Mouse (Mus musculus) left cerebral cortex, adult 2 months (tissue): ENCODE results near the gene Cdc37. TPM values are rescaled to one million over a fixed set of nuclear protein-coding genes. Genes with fewer than 3 reads are reported as not detected.

ENCODE experiments used
- DNase-seq, 2 experiments: peaks; one replicate each; pipeline ENCODE4 v3.0.0; 2021 to 2022; ENCODE audit warnings: low spot score in 2 of 2, mixed read lengths in 1 of 2; ENCODE audit errors: extremely low spot score in 1 of 2
- H3K27ac ChIP-seq: fragments of 200-600 bp; 2 replicates; pipeline ENCODE4 v1.8.1; 2022
- H3K4me3 ChIP-seq: fragments of 200-600 bp; 2 replicates; pipeline ENCODE4 v1.8.1; 2022
- CTCF ChIP-seq: fragments of 200-600 bp; IDR thresholded peaks from 2 replicates; pipeline ENCODE4 v1.8.1; 2022; ENCODE audit warnings: antibody characterized with exemption, mild to moderate bottlenecking, moderate library complexity
- intact Hi-C: fragments of 180-260 bp; cut with DNase I; formaldehyde crosslinking; loops from one replicate; pipeline ENCODE4 v1.15.1; 2025
- total RNA-seq, 2 experiments: library from RNA; stranded (reverse); gene quantifications; 2 replicates each; pipeline ENCODE4 v1.2.3; 2021

Cdc37 gene
- total RNA-seq, 2 experiments from 2014 or later: 141 to 143 TPM

GRCm38 (mm10) chr9:21133064-21133707, 16.6 kb downstream of the Cdc37 start:
- intact Hi-C loops: no loop called here
- no peak for DNase-seq
- no peak for TF ChIP-seq CTCF

GRCm38 (mm10) chr9:21132102-21132775, 17.5 kb downstream of the Cdc37 start:
- DNase-seq: no peak
- H3K4me3 ChIP-seq: no peak overlapping the region
- intact Hi-C loops: no loop called here
- H3K27ac ChIP-seq: no peak overlapping the region
- peak; percentile 43 for TF ChIP-seq CTCF

More at GRCm38 (mm10) chr9:21133064-21133707, 16.6 kb downstream of the Cdc37 start:
- H3K27ac ChIP-seq: no peak overlapping the region
- H3K4me3 ChIP-seq: no peak overlapping the region

- H3K27ac ChIP-seq: peak within 1 kb of the TSS; percentile 48; the same call in 1 of the 2 replicates
- no peak for TF ChIP-seq CTCF
- H3K4me3 ChIP-seq: peak within 1 kb of the TSS; percentile 79
- intact Hi-C loops: loop anchor here (2.0 kb wide), 1 partner anchor 59 kb away; the partner anchor contains the start of genes Fdx1l and Gm49373
- peak; percentile 86 to 89 for DNase-seq
Measured at GRCm38 (mm10) chr9:21131059-21131956, 18.5 kb downstream of the Cdc37 start, which contains the start of gene Tyk2. Gene Tyk2, minus strand, starts transcription at chr9:21131243.

- Histone ChIP-seq H3K27ac (no peak overlapping the region), H3K4me3 (no peak overlapping the region)
- intact Hi-C loops: no loop called here
- TF ChIP-seq CTCF: no peak
- DNase-seq: no peak
Measured at GRCm38 (mm10) chr9:21126259-21126627, 23.5 kb downstream of the Cdc37 start.

GRCm38 (mm10) chr9:21125502-21126258, 24.1 kb downstream of the Cdc37 start:
- Histone ChIP-seq H3K4me3 (no peak overlapping the region), H3K27ac (no peak overlapping the region)
- DNase-seq: no peak
- TF ChIP-seq CTCF: no peak
- intact Hi-C loops: no loop called here

- Histone ChIP-seq H3K4me3 (no peak overlapping the region), H3K27ac (no peak overlapping the region)
- no peak for TF ChIP-seq CTCF
- intact Hi-C loops: no loop called here
- no peak for DNase-seq
Measured at GRCm38 (mm10) chr9:21124837-21125236, 24.9 kb downstream of the Cdc37 start.

- intact Hi-C loops: no loop called here
- Histone ChIP-seq H3K27ac (no peak overlapping the region), H3K4me3 (no peak overlapping the region)
- TF ChIP-seq CTCF: no peak
- DNase-seq: no peak
Measured at GRCm38 (mm10) chr9:21121483-21121882, 28.3 kb downstream of the Cdc37 start.

- Histone ChIP-seq H3K4me3 (no peak overlapping the region), H3K27ac (no peak overlapping the region)
- no peak for TF ChIP-seq CTCF
- DNase-seq: no peak
- intact Hi-C loops: no loop called here
Measured at GRCm38 (mm10) chr9:21117073-21117472, 32.7 kb downstream of the Cdc37 start.

GRCm38 (mm10) chr9:21115105-21115504, 34.7 kb downstream of the Cdc37 start:
- DNase-seq: no peak
- H3K4me3 ChIP-seq: no peak overlapping the region
- intact Hi-C loops: no loop called here
- no peak for TF ChIP-seq CTCF
- H3K27ac ChIP-seq: no peak overlapping the region

GRCm38 (mm10) chr9:21114190-21114589, 35.6 kb downstream of the Cdc37 start:
- Histone ChIP-seq H3K4me3 (no peak overlapping the region), H3K27ac (no peak overlapping the region)
- DNase-seq: no peak
- no peak for TF ChIP-seq CTCF
- intact Hi-C loops: no loop called here

- intact Hi-C loops: no loop called here
Measured at GRCm38 (mm10) chr9:21113751-21114150, 36.0 kb downstream of the Cdc37 start.

More at GRCm38 (mm10) chr9:21113751-21114150, 36.0 kb downstream of the Cdc37 start:
- Histone ChIP-seq H3K27ac (no peak overlapping the region), H3K4me3 (no peak overlapping the region)
- DNase-seq: no peak
- no peak for TF ChIP-seq CTCF
